Mouse (Mus musculus): ENCODE results near the gene Satb2. TPM values are rescaled to one million over a fixed set of nuclear protein-coding genes. Genes with fewer than 3 reads are reported as not detected.

Gene Satb2
- total and polyA plus RNA-seq, 3 experiments: 2.0 to 3.9 (median 2.1) TPM

DNA sequence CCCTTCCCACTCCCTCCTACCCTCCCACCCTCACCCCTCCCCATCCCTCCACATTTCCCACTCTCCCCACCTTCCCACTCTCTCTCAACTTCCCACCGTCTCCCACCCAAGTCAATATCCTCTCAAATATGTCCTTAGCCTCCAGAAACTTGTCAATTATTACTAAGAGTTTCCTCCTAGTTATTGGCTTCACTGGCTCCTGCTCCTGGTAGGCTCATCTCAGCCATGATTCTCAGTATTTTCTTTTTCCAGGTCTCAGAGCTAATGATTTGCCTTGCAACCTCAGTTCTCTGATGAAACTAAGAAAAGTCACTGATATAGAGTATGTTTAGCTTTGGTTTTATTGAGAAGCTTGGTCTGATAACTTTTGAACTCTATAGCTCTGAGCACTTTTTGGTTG lies 214.2 kb downstream of the Satb2 start:
- Histone ChIP-seq H3K4me2 (ENCODE audit: insufficient read depth, low read depth, poor library complexity, severe bottlenecking) (no peak overlapping the region), H3K4me3 (replicated peaks in 1 of 3; ENCODE audit: low read depth in 2 of 3, low read length in 2 of 3, poor library complexity in 1 of 3) (no peak overlapping the region), H3K27ac (ENCODE audit: insufficient read depth, low read depth) (no peak overlapping the region), H3K36me3 (replicated peaks in 1 of 2; ENCODE audit: control insufficient read depth in 1 of 2, insufficient read depth in 1 of 2, low read length in 1 of 2) (no peaks in the 10 kb centered on the region), H3K79me2 (replicated peaks; ENCODE audit: control insufficient read depth, extremely low read depth, insufficient read depth, poor library complexity, severe bottlenecking) (no peaks in the 10 kb centered on the region), H3K9me3 (replicated peaks; ENCODE audit: low read length) (peaks cover 3% of the 10 kb centered on the region), H3K9ac (ENCODE audit: insufficient read depth, low read depth) (no peak overlapping the region), H3K27me3 (replicated peaks) (no peaks in the 10 kb centered on the region), H3K4me1 (ENCODE audit: control insufficient read depth in 1 of 2, insufficient read depth in 2 of 2) (no peaks in the 10 kb centered on the region)
- DNase-seq (ENCODE audit: extremely low read depth): no peak
- TF ChIP-seq RCOR1 (conservative IDR thresholded peaks at IDR 0.05; ENCODE audit: low read depth, low read length) (no peak), E2F4 (IDR thresholded peaks at IDR 0.05; ENCODE audit: insufficient replicate concordance, low read depth, low read length) (no peak), MXI1 (IDR thresholded peaks at IDR 0.05; ENCODE audit: low read depth, low read length) (no peak), UBTF (IDR thresholded peaks at IDR 0.05; ENCODE audit: low read depth, low read length) (no peak), USF1 (IDR thresholded peaks at IDR 0.05; ENCODE audit: low read depth, low read length) (no peak), BHLHE40 (IDR thresholded peaks at IDR 0.05; ENCODE audit: low read depth, low read length) (no peak), GABPA (IDR thresholded peaks at IDR 0.05; ENCODE audit: insufficient replicate concordance, low read depth, low read length) (no peak), CHD2 (IDR thresholded peaks at IDR 0.05; ENCODE audit: low read length) (no peak), ZKSCAN1 (IDR thresholded peaks at IDR 0.05; ENCODE audit: borderline replicate concordance, low read depth, low read length) (no peak), SMC3 (IDR thresholded peaks at IDR 0.05; ENCODE audit: low read depth, low read length) (no peak), TBP (conservative IDR thresholded peaks at IDR 0.05; ENCODE audit: low read depth, low read length) (no peak), CTCF (conservative IDR thresholded peaks at IDR 0.05 in 1 of 2, IDR thresholded peaks at IDR 0.05 in 1 of 2; ENCODE audit: low read depth in 2 of 2, low read length in 2 of 2) (no peak)
- dilution Hi-C loops (cut with MboI; ENCODE audit: extremely low pct_ligation_motif_present, extremely low pct_unique_long_range_greater_than_20kb, low sequenced_read_pairs) (no loop called here), in situ Hi-C loops (cut with MboI; ENCODE audit: low pct_ligation_motif_present, low pct_unique_long_range_greater_than_20kb, low sequenced_read_pairs) (no loop called here)

DNA sequence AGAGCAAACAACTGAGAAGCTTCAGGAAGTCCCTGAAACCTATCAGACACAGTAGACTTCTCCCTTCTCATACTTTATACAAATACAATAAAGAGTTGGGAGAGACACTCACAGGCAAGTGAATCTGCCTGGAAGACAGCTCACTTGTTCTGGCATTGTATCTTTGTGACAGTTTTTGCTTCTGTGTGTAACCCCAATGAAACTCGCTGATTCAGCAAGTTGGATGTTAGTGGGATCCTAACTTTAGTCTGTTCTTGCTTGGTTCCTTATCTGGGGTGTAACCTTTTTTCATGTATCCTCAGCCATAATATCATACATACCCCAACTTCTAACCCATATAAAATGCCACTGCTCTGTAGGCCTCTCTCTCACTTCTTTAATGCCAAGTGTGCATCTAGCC lies 216.9 kb downstream of the Satb2 start:
- dilution Hi-C loops (cut with MboI; ENCODE audit: extremely low pct_ligation_motif_present, extremely low pct_unique_long_range_greater_than_20kb, low sequenced_read_pairs): no loop called here
- TF ChIP-seq MAFK (IDR thresholded peaks at IDR 0.05; ENCODE audit: insufficient replicate concordance, low read length): peak; percentile 88
- TF ChIP-seq SIN3A (IDR thresholded peaks at IDR 0.05; ENCODE audit: low read length): no peak
- no peak for TF ChIP-seq HCFC1 (IDR thresholded peaks at IDR 0.05; ENCODE audit: low read depth, low read length)
- TF ChIP-seq CHD2 (IDR thresholded peaks at IDR 0.05; ENCODE audit: low read length): no peak
- DNase-seq (ENCODE audit: extremely low read depth): no peak
- H3K9me3 ChIP-seq (replicated peaks; ENCODE audit: low read length): peaks cover 3% of the 10 kb centered on the region
- no peak overlapping the region for H3K4me3 ChIP-seq (replicated peaks in 1 of 3; ENCODE audit: low read depth in 2 of 3, low read length in 2 of 3, poor library complexity in 1 of 3)
- no peak overlapping the region for H3K9ac ChIP-seq (ENCODE audit: insufficient read depth, low read depth)
- H3K79me2 ChIP-seq (replicated peaks; ENCODE audit: control insufficient read depth, extremely low read depth, insufficient read depth, poor library complexity, severe bottlenecking): no peaks in the 10 kb centered on the region
- no peaks in the 10 kb centered on the region for H3K27me3 ChIP-seq (replicated peaks)
- H3K4me2 ChIP-seq (ENCODE audit: insufficient read depth, low read depth, poor library complexity, severe bottlenecking): no peak overlapping the region
- H3K36me3 ChIP-seq (replicated peaks in 1 of 2; ENCODE audit: control insufficient read depth in 1 of 2, insufficient read depth in 1 of 2, low read length in 1 of 2): no peaks in the 10 kb centered on the region
- in situ Hi-C loops (cut with MboI; ENCODE audit: low pct_ligation_motif_present, low pct_unique_long_range_greater_than_20kb, low sequenced_read_pairs): no loop called here
- H3K27ac ChIP-seq (ENCODE audit: insufficient read depth, low read depth): no peak overlapping the region
- no peaks in the 10 kb centered on the region for H3K4me1 ChIP-seq (ENCODE audit: control insufficient read depth in 1 of 2, insufficient read depth in 2 of 2)

- TF ChIP-seq POLR2AphosphoS2 (IDR thresholded peaks at IDR 0.05; ENCODE audit: low read depth, low read length) (no peak), ZC3H11A (IDR thresholded peaks at IDR 0.05; ENCODE audit: low read depth, low read length) (peak; percentile 67), SMC3 (IDR thresholded peaks at IDR 0.05; ENCODE audit: low read depth, low read length) (peak; percentile 84), RCOR1 (conservative IDR thresholded peaks at IDR 0.05; ENCODE audit: low read depth, low read length) (no peak), CTCF (conservative IDR thresholded peaks at IDR 0.05 in 1 of 2, IDR thresholded peaks at IDR 0.05 in 1 of 2; ENCODE audit: low read depth in 2 of 2, low read length in 2 of 2) (peak in 1 of 2 experiments; percentile 76; a peak in 2 of 4 replicates), E2F4 (IDR thresholded peaks at IDR 0.05; ENCODE audit: insufficient replicate concordance, low read depth, low read length) (no peak), RAD21 (IDR thresholded peaks at IDR 0.05; ENCODE audit: low read depth, low read length) (peak; percentile 76)
- H3K4me3 ChIP-seq (replicated peaks in 1 of 3; ENCODE audit: low read depth in 2 of 3, low read length in 2 of 3, poor library complexity in 1 of 3): no peak overlapping the region
- H3K36me3 ChIP-seq (replicated peaks in 1 of 2; ENCODE audit: control insufficient read depth in 1 of 2, insufficient read depth in 1 of 2, low read length in 1 of 2): no peaks in the 10 kb centered on the region
- no peak overlapping the region for H3K4me2 ChIP-seq (ENCODE audit: insufficient read depth, low read depth, poor library complexity, severe bottlenecking)
- no peaks in the 10 kb centered on the region for H3K79me2 ChIP-seq (replicated peaks; ENCODE audit: control insufficient read depth, extremely low read depth, insufficient read depth, poor library complexity, severe bottlenecking)
- H3K27ac ChIP-seq (ENCODE audit: insufficient read depth, low read depth): no peak overlapping the region
- peaks cover 0 to 7% of the 10 kb centered on the region in 2 experiments; a peak in 1 of 4 replicates for H3K4me1 ChIP-seq (ENCODE audit: control insufficient read depth in 1 of 2, insufficient read depth in 2 of 2)
- no peak overlapping the region for H3K9ac ChIP-seq (ENCODE audit: insufficient read depth, low read depth)
- dilution Hi-C loops (cut with MboI; ENCODE audit: extremely low pct_ligation_motif_present, extremely low pct_unique_long_range_greater_than_20kb, low sequenced_read_pairs) (no loop called here), in situ Hi-C loops (cut with MboI; ENCODE audit: low pct_ligation_motif_present, low pct_unique_long_range_greater_than_20kb, low sequenced_read_pairs) (no loop called here)
- no peaks in the 10 kb centered on the region for H3K27me3 ChIP-seq (replicated peaks)
- DNase-seq (ENCODE audit: extremely low read depth): peak; percentile 26
- no peaks in the 10 kb centered on the region for H3K9me3 ChIP-seq (replicated peaks; ENCODE audit: low read length)
These were observed 225.2 kb downstream of the Satb2 start for GRCm38 (mm10) chr1:56753283-56753682.

All from CH12.LX (cell line).